In genomic region chr5:110330508-110330907, GRCm38 (mm10) we compare ENCODE assay signal across 40 mouse cellular contexts. TPM values are rescaled to one million over a fixed set of nuclear protein-coding genes. Genes with fewer than 3 reads are reported as not detected.
A peak's percentile ranks its signal among the peaks of the same experiment; 100 is the strongest.
DNase-seq lines count a peak whose midpoint lies in the region; ATAC-seq and TF ChIP-seq lines count a peak whose summit lies in the region.
"Had no signal": no experiment of that assay in that cellular context is flagged by ENCODE, and none has a peak within 500 bp of the region (broad histone marks: within the 10 kb centered on the region; RNA-seq: fewer than 3 reads in every experiment).

No protein-coding gene starts in this region.

- H3K4me2 ChIP-seq in midbrain, embryonic 13.5 days (replicated peaks): no peak overlapping the region
- H3K4me2 ChIP-seq: forebrain, embryonic 13.5 days; heart, embryonic 15.5 days; hindbrain, embryonic 13.5 days; limb, embryonic 13.5 days; liver, embryonic 12.5 days; neural tube, embryonic 12.5 days had no signal

- H3K27me3 ChIP-seq in MEL (ENCODE audit: control insufficient read depth in 1 of 2, insufficient read depth in 2 of 2, low read length in 2 of 2): no peaks in the 10 kb centered on the region
- H3K27me3 ChIP-seq in midbrain, embryonic 13.5 days: no peaks in the 10 kb centered on the region
- H3K27me3 ChIP-seq: forebrain, embryonic 13.5 days; heart, embryonic 15.5 days; hindbrain, embryonic 13.5 days; limb, embryonic 13.5 days; liver, embryonic 12.5 days; neural tube, embryonic 12.5 days had no signal

- TF ChIP-seq RAD21 in MEL (IDR thresholded peaks at IDR 0.05; ENCODE audit: low read depth, low read length): no peak

- H3K4me1 ChIP-seq in MEL (ENCODE audit: control insufficient read depth in 1 of 2, insufficient read depth in 2 of 2, low read length in 2 of 2): no peaks in the 10 kb centered on the region
- H3K4me1 ChIP-seq in midbrain, embryonic 13.5 days (replicated peaks): no peaks in the 10 kb centered on the region
- H3K4me1 ChIP-seq: forebrain, embryonic 13.5 days; heart, embryonic 10.5 days; heart, embryonic 15.5 days; hindbrain, embryonic 13.5 days; limb, embryonic 13.5 days; liver, embryonic 12.5 days; midbrain, embryonic 10.5 days; neural tube, embryonic 12.5 days had no signal

- no peaks in the 10 kb centered on the region for H3K9me3 ChIP-seq in MEL (replicated peaks; ENCODE audit: insufficient read depth, low read length)
- no peaks in the 10 kb centered on the region for H3K9me3 ChIP-seq in midbrain, embryonic 13.5 days
- H3K9me3 ChIP-seq: forebrain, embryonic 13.5 days; heart, embryonic 10.5 days; heart, embryonic 15.5 days; hindbrain, embryonic 13.5 days; limb, embryonic 13.5 days; liver, embryonic 12.5 days; midbrain, embryonic 10.5 days; neural tube, embryonic 12.5 days had no signal

- TF ChIP-seq POLR2A in MEL (IDR thresholded peaks at IDR 0.05; ENCODE audit: control insufficient read depth in 1 of 2, insufficient read depth in 1 of 2, low read depth in 1 of 2, low read length in 2 of 2, poor library complexity in 1 of 2): no peak

- no peak for TF ChIP-seq CTCF in MEL (IDR thresholded peaks at IDR 0.05 in 2 of 3, conservative IDR thresholded peaks at IDR 0.05 in 1 of 3; ENCODE audit: control insufficient read depth in 1 of 3, insufficient read depth in 1 of 3, low read depth in 2 of 3, low read length in 3 of 3, poor library complexity in 1 of 3, severe bottlenecking in 1 of 3)

- H3K36me3 ChIP-seq in MEL (ENCODE audit: control insufficient read depth in 1 of 2, insufficient read depth in 2 of 2, low read length in 2 of 2): peaks cover 0 to 23% of the 10 kb centered on the region in 2 experiments; a peak in 2 of 4 replicates
- peaks cover 77% of the 10 kb centered on the region for H3K36me3 ChIP-seq in midbrain, embryonic 13.5 days

- H3K4me3 ChIP-seq in MEL (ENCODE audit: control insufficient read depth in 1 of 2, insufficient read depth in 1 of 2, low read depth in 2 of 2, low read length in 2 of 2): no peak overlapping the region
- H3K4me3 ChIP-seq in midbrain, embryonic 13.5 days (replicated peaks): no peak overlapping the region
- H3K4me3 ChIP-seq: forebrain, embryonic 13.5 days; heart, embryonic 10.5 days; heart, embryonic 15.5 days; hindbrain, embryonic 13.5 days; layer of hippocampus, adult 2 months; left cerebral cortex, adult 2 months; limb, embryonic 13.5 days; liver, embryonic 12.5 days; midbrain, embryonic 10.5 days; myocyte; neural tube, embryonic 12.5 days had no signal

- no peak overlapping the region for H3K27ac ChIP-seq in MEL (ENCODE audit: control insufficient read depth, low read depth, low read length)
- H3K27ac ChIP-seq in midbrain, embryonic 13.5 days: no peak overlapping the region
- H3K27ac ChIP-seq: forebrain, embryonic 13.5 days; heart, embryonic 10.5 days; heart, embryonic 15.5 days; hindbrain, embryonic 13.5 days; layer of hippocampus, adult 2 months; left cerebral cortex, adult 2 months; limb, embryonic 13.5 days; liver, embryonic 12.5 days; macrophage; midbrain, embryonic 10.5 days; neural tube, embryonic 12.5 days; stomach, postnatal 0 days had no signal

- H3K9ac ChIP-seq in MEL (ENCODE audit: control insufficient read depth, low read depth, low read length, poor library complexity, severe bottlenecking): no peak overlapping the region
- H3K9ac ChIP-seq in midbrain, embryonic 13.5 days (replicated peaks): no peak overlapping the region
- H3K9ac ChIP-seq: forebrain, embryonic 13.5 days; heart, embryonic 15.5 days; hindbrain, embryonic 13.5 days; limb, embryonic 13.5 days; liver, embryonic 12.5 days; liver, postnatal 0 days; neural tube, embryonic 12.5 days had no signal

- H3K79me2 ChIP-seq in MEL (ENCODE audit: control insufficient read depth, insufficient read depth, low read length, poor library complexity): no peaks in the 10 kb centered on the region

- ATAC-seq in megakaryocyte progenitor cell, adult 5-6 weeks (replicated peaks; ENCODE audit: poor library complexity): peak; percentile 48; the same call in 1 of the 2 replicates
- ATAC-seq in midbrain, embryonic 13.5 days: no peak
- ATAC-seq: activated CD4-positive, CD25-positive, alpha-beta regulatory T cell, adult 4 months; CD4-positive, CD25-positive, alpha-beta regulatory T cell, adult 4 months; forebrain, embryonic 13.5 days; intestine, embryonic 16.5 days; liver, embryonic 12.5 days; liver, postnatal 0 days; midbrain, embryonic 16.5 days had no signal

- 95% methylated on average over 3 of the region's 3 CpGs for WGBS in midbrain, embryonic 13.5 days

- peak; percentile 16 to 38 for DNase-seq in kidney, adult 8-10 months
- DNase-seq in kidney, postnatal 4 days: no peak
- no peak for DNase-seq in MEL (ENCODE audit: low read depth, low spot score)
- peak; percentile 18 for DNase-seq in kidney, postnatal 10 days
- no peak for DNase-seq in adrenal gland, postnatal 14 days
- DNase-seq: adrenal gland, adult 2 months; cerebellum, adult 2 months; cerebellum, postnatal 14 days; gastrocnemius, postnatal 10 days; heart, adult 11 months; liver, postnatal 0 days; lung, postnatal 10 days; right cerebral cortex, postnatal 4 days; thymus, adult 18-20 months; thymus, postnatal 36 days had no signal

- no peak for TF ChIP-seq EP300 in MEL (IDR thresholded peaks at IDR 0.05; ENCODE audit: low read depth in 1 of 2, low read length in 2 of 2)

TF ChIP-seq in MEL, 35 proteins besides CTCF, POLR2A, EP300 and RAD21:
- TF ChIP-seq UBTF (IDR thresholded peaks at IDR 0.05; ENCODE audit: borderline replicate concordance, insufficient read depth, low read depth, low read length) (no peak), ZNF384 (IDR thresholded peaks at IDR 0.05; ENCODE audit: low read depth, low read length) (peak; percentile 81), NELFE (IDR thresholded peaks at IDR 0.05; ENCODE audit: low read depth, low read length) (no peak), BHLHE40 (IDR thresholded peaks at IDR 0.05; ENCODE audit: borderline replicate concordance, low read depth, low read length) (no peak), MAX (IDR thresholded peaks at IDR 0.05; ENCODE audit: low read length) (no peak), TBP (IDR thresholded peaks at IDR 0.05; ENCODE audit: low read depth, low read length) (no peak), GATA1 (IDR thresholded peaks at IDR 0.05; ENCODE audit: low read depth, low read length) (no peak), HCFC1 (IDR thresholded peaks at IDR 0.05; ENCODE audit: low read depth, low read length) (no peak)

RNA-seq across cellular contexts. Expression of gene P2rx2, which starts 12.5 kb away (rescaled TPM):
- 0.08 and 0.10 TPM in 2 replicates for total RNA-seq in MEL (2012; rRNA removed)
- polyA plus RNA-seq in MEL (2012; ENCODE audit: insufficient read depth in 1 of 2, insufficient read length in 2 of 2, low read depth in 1 of 2, low replicate concordance in 2 of 2, missing spikeins in 1 of 2): under 1 TPM in 1 of 2 experiments, not detected in 1; 0.57 TPM
- not detected in 2 replicates for total RNA-seq in megakaryocyte progenitor cell, adult 5-6 weeks (2015)
- not detected in 2 replicates for total RNA-seq in megakaryocyte progenitor cell, adult 5-6 weeks (2017)
- polyA plus RNA-seq in midbrain, embryonic 13.5 days (2015; fragmentation: Nextera tagmentation; extraction: Ambion mirVana): 3.2 and 3.8 TPM in 2 replicates
- total RNA-seq in adrenal gland, postnatal 14 days (2021): 0.48 and 1.2 TPM in 2 replicates
- total RNA-seq: gastrocnemius, postnatal 10 days; heart, postnatal 25 days; layer of hippocampus, adult 2 months; left cerebral cortex, postnatal 36 days had no signal
- polyA plus RNA-seq: activated CD4-positive, CD25-positive, alpha-beta regulatory T cell, adult 4 months; CD4-positive, CD25-positive, alpha-beta regulatory T cell, adult 4 months; liver, embryonic 12.5 days; macrophage had no signal

RNA-seq across cellular contexts. Expression of gene Lrcol1, which starts 14.0 kb away (rescaled TPM):
- not detected in 2 replicates for total RNA-seq in MEL (2012; rRNA removed)
- not detected for polyA plus RNA-seq in MEL (2012; ENCODE audit: insufficient read depth in 1 of 2, insufficient read length in 2 of 2, low read depth in 1 of 2, low replicate concordance in 2 of 2, missing spikeins in 1 of 2)
- not detected in 2 replicates for total RNA-seq in megakaryocyte progenitor cell, adult 5-6 weeks (2015)
- total RNA-seq in megakaryocyte progenitor cell, adult 5-6 weeks (2017): not detected in 2 replicates
- polyA plus RNA-seq in midbrain, embryonic 13.5 days (2015; fragmentation: Nextera tagmentation; extraction: Ambion mirVana): not detected in 2 replicates
- not detected in 2 replicates for total RNA-seq in adrenal gland, postnatal 14 days (2021)
- total RNA-seq: adrenal gland, adult 2 months; adrenal gland, postnatal 4 days; gastrocnemius, postnatal 10 days; heart, postnatal 25 days; layer of hippocampus, adult 2 months; layer of hippocampus, postnatal 14 days; left cerebral cortex, adult 2 months; left cerebral cortex, postnatal 36 days had no signal
- polyA plus RNA-seq: activated CD4-positive, CD25-positive, alpha-beta regulatory T cell, adult 4 months; adrenal gland, adult 2 months; CD4-positive, CD25-positive, alpha-beta regulatory T cell, adult 4 months; cerebellum, adult 2 months; embryonic facial prominence, embryonic 11.5 days; forebrain, embryonic 13.5 days; heart, embryonic 10.5 days; heart, embryonic 15.5 days; hindbrain, embryonic 13.5 days; intestine, embryonic 16.5 days; limb, embryonic 13.5 days; liver, embryonic 12.5 days; liver, postnatal 0 days; macrophage; midbrain, embryonic 10.5 days; midbrain, embryonic 16.5 days; myocyte; neural tube, embryonic 12.5 days; spleen, adult 2 months; stomach, postnatal 0 days had no signal

RNA-seq across cellular contexts. Expression of gene Pole, which starts 44.4 kb away (rescaled TPM):
- 32.4 and 33.7 TPM in 2 replicates for total RNA-seq in MEL (2012; rRNA removed)
- polyA plus RNA-seq in MEL (2012; ENCODE audit: insufficient read depth in 1 of 2, insufficient read length in 2 of 2, low read depth in 1 of 2, low replicate concordance in 2 of 2, missing spikeins in 1 of 2): 10 to 100 TPM; 52.6 to 81.4 TPM
- total RNA-seq in megakaryocyte progenitor cell, adult 5-6 weeks (2015): 61.4 and 77.1 TPM in 2 replicates
- 40.5 and 41.6 TPM in 2 replicates for total RNA-seq in megakaryocyte progenitor cell, adult 5-6 weeks (2017)
- 12.6 and 14.0 TPM in 2 replicates for polyA plus RNA-seq in midbrain, embryonic 13.5 days (2015; fragmentation: Nextera tagmentation; extraction: Ambion mirVana)
- total RNA-seq in adrenal gland, postnatal 14 days (2021): 8.2 and 11.9 TPM in 2 replicates

RNA-seq across cellular contexts. Expression of gene Pxmp2, which starts 44.5 kb away (rescaled TPM):
- total RNA-seq in MEL (2012; rRNA removed): 8.4 and 8.7 TPM in 2 replicates
- polyA plus RNA-seq in MEL (2012; ENCODE audit: insufficient read depth in 1 of 2, insufficient read length in 2 of 2, low read depth in 1 of 2, low replicate concordance in 2 of 2, missing spikeins in 1 of 2): 10 to 100 TPM in 1 of 2 experiments, not detected in 1; 15.2 TPM
- 9.8 and 13.5 TPM in 2 replicates for total RNA-seq in megakaryocyte progenitor cell, adult 5-6 weeks (2015)
- 6.2 and 9.1 TPM in 2 replicates for total RNA-seq in megakaryocyte progenitor cell, adult 5-6 weeks (2017)
- 9.2 and 10.2 TPM in 2 replicates for polyA plus RNA-seq in midbrain, embryonic 13.5 days (2015; fragmentation: Nextera tagmentation; extraction: Ambion mirVana)
- total RNA-seq in adrenal gland, postnatal 14 days (2021): 18.6 and 39.4 TPM in 2 replicates

Comparison
In these comparisons a context has a peak if more than half of its experiments do, and no peak if none do; other contexts are left out.
1. DNase-seq: peak in kidney, adult 8-10 months (2 of 2) and kidney, postnatal 10 days (single experiment); none in kidney, postnatal 4 days (0 of 2), MEL (single experiment) and adrenal gland, postnatal 14 days (single experiment).